Mouse (Mus musculus): ENCODE data around the gene Gm42417.

- no peak for TF ChIP-seq CTCF (IDR thresholded peaks at IDR 0.05; ENCODE audit: low read depth)
- TF ChIP-seq EP300 (IDR thresholded peaks at IDR 0.05; ENCODE audit: low read depth) = no peak
These were observed 10.3 kb upstream of the Gm42417 start for GRCm38 (mm10) chr1:36549491-36549890.
